Mouse (Mus musculus) forebrain, postnatal 0 days (tissue): ENCODE data around the gene Ubxn1. TPM values are rescaled to one million over a fixed set of nuclear protein-coding genes. Genes with fewer than 3 reads are reported as not detected.

Source experiments
- ATAC-seq: fragments of 200-750 bp; cut with Nextera tagmentation; 2 replicates; pipeline ENCODE4 v1.8.0; 2017; ENCODE audit warnings: mild to moderate bottlenecking, moderate library complexity
- DNase-seq: peaks from one replicate; pipeline ENCODE4 v3.0.0-alpha.2; 2015
- H3K27ac ChIP-seq: fragments of 300-500 bp; sonication (generic); 2 replicates; pipeline ENCODE4 v1.5.1; 2014; ENCODE audit warnings: low read depth, mild to moderate bottlenecking, antibody characterized with exemption, low read length, moderate library complexity, mixed read lengths
- H3K27me3 ChIP-seq: fragments of 300-500 bp; sonication (generic); 2 replicates; pipeline ENCODE4 v1.6.1; 2014; ENCODE audit warnings: mild to moderate bottlenecking, low read length, mixed read lengths; ENCODE audit not compliant: insufficient read depth
- H3K36me3 ChIP-seq: fragments of 300-500 bp; sonication (generic); 2 replicates; pipeline ENCODE4 v1.6.1; 2014; ENCODE audit warnings: mild to moderate bottlenecking, moderate library complexity; ENCODE audit not compliant: insufficient read depth
- H3K4me1 ChIP-seq: fragments of 300-500 bp; sonication (generic); 2 replicates; pipeline ENCODE4 v1.6.1; 2014; ENCODE audit warnings: antibody characterized with exemption; ENCODE audit not compliant: insufficient read depth
- H3K4me2 ChIP-seq: fragments of 300-500 bp; sonication (generic); 2 replicates; pipeline ENCODE4 v1.6.1; 2014; ENCODE audit warnings: low read depth, mild to moderate bottlenecking, moderate library complexity
- H3K4me3 ChIP-seq: fragments of 300-500 bp; sonication (generic); 2 replicates; pipeline ENCODE4 v1.5.1; 2014; ENCODE audit warnings: low read depth, low read length, mixed read lengths
- H3K9ac ChIP-seq: fragments of 300-500 bp; sonication (generic); 2 replicates; pipeline ENCODE4 v1.6.1; 2014; ENCODE audit warnings: mild to moderate bottlenecking
- H3K9me3 ChIP-seq: fragments of 300-500 bp; sonication (generic); 2 replicates; pipeline ENCODE4 v1.6.1; 2016; ENCODE audit warnings: low read length
- CTCF ChIP-seq: sonication (generic); IDR thresholded peaks from 2 replicates; pipeline ENCODE4 v1.5.1; 2016; ENCODE audit warnings: antibody characterized with exemption, control low read depth, low read depth
- WGBS: fragments of 180-500 bp; shearing (Covaris S2); extraction: QIAGEN DNeasy Blood & Tissue Kit; methylation state at CpG from one replicate; pipeline ENCODE4 v1.1.7; 2014; 5-methylcytosine and 5-hydroxymethylcytosine counted together
- microRNA-seq, 2 experiments: library from miRNA; unstranded; fragments of <30 nt; microRNA quantifications; one replicate each; pipeline ENCODE4; 2016
- polyA plus RNA-seq: library from polyadenylated mRNA; unstranded; fragments of >200 nt; fragmentation: Nextera tagmentation; extraction: Ambion mirVana; gene quantifications from 2 replicates; pipeline ENCODE4 v1.2.1, GENCODE M21; 2015
- total RNA-seq: library from RNA; depleted of rRNA; stranded (reverse); fragments of >200 nt; gene quantifications from 2 replicates; pipeline ENCODE4 v1.2.3, GENCODE M21; 2014; rRNA removed

The Ubxn1 gene
- total and polyA plus RNA-seq, 2 experiments from 2014 or later: 108 to 168 TPM

GRCm38 (mm10) chr19:8920073-8920736 is 48.9 kb downstream of the Ubxn1 start, which contains the start of gene B3gat3:
Gene B3gat3, plus strand, starts transcription at chr19:8920374.
- Histone ChIP-seq H3K4me3 (peak within 1 kb of the TSS; percentile 89), H3K27ac (peak within 1 kb of the TSS; percentile 86), H3K9ac (peak within 1 kb of the TSS; percentile 76), H3K27me3 (no peaks in the 10 kb centered on the region), H3K9me3 (no peaks in the 10 kb centered on the region), H3K4me2 (peak within 1 kb of the TSS; percentile 79), H3K4me1 (peaks cover 14% of the 10 kb centered on the region), H3K36me3 (peaks cover 14% of the 10 kb centered on the region)
- ATAC-seq (peak; percentile 97), DNase-seq (peak; percentile 92)
- TF ChIP-seq CTCF: no peak
- WGBS: 2% methylated on average over 39 of the region's 50 CpGs

- H3K4me3 ChIP-seq: peak overlapping the region; percentile 89
- peak overlapping the region; percentile 86 for H3K27ac ChIP-seq
- 2% methylated on average over 6 of the region's 6 CpGs for WGBS
- peak overlapping the region; percentile 76 for H3K9ac ChIP-seq
- TF ChIP-seq CTCF: no peak
- H3K4me1 ChIP-seq: peaks cover 14% of the 10 kb centered on the region
- H3K4me2 ChIP-seq: peak overlapping the region; percentile 79
- H3K9me3 ChIP-seq: no peaks in the 10 kb centered on the region
- ATAC-seq: no peak
- H3K36me3 ChIP-seq: peaks cover 14% of the 10 kb centered on the region
- peak; percentile 44 for DNase-seq
- H3K27me3 ChIP-seq: no peaks in the 10 kb centered on the region
These were observed 49.6 kb downstream of the Ubxn1 start for GRCm38 (mm10) chr19:8920836-8921291.

- H3K4me3 ChIP-seq: peak overlapping the region; percentile 89; the same call in 1 of the 2 replicates
- 87% methylated on average over 9 of the region's 9 CpGs for WGBS
- DNase-seq: no peak
- ATAC-seq: no peak
- peaks cover 14% of the 10 kb centered on the region for H3K4me1 ChIP-seq
- H3K36me3 ChIP-seq: peaks cover 11% of the 10 kb centered on the region; the same call in 1 of the 2 replicates
- TF ChIP-seq CTCF: no peak
- H3K9me3 ChIP-seq: no peaks in the 10 kb centered on the region
- H3K27me3 ChIP-seq: no peaks in the 10 kb centered on the region
- H3K9ac ChIP-seq: no peak overlapping the region
- peak overlapping the region; percentile 79; the same call in 1 of the 2 replicates for H3K4me2 ChIP-seq
- H3K27ac ChIP-seq: no peak overlapping the region
These were observed 50.4 kb downstream of the Ubxn1 start for GRCm38 (mm10) chr19:8921741-8922140.

Small RNA genes within 50 kb of the gene (microRNA-seq; reads per million reads assigned to microRNA genes)
- 0 to 0.24 reads per million in 2 experiments for gene Mir5136

Other genes with a start within 250 kb of the Ubxn1 start
Only the 30 nearest of the 32 such genes appear.
- gene Slc3a2, start 148.1 kb upstream of the Ubxn1 start, total RNA-seq: 107 and 116 TPM in 2 replicates
- gene Slc3a2, start 148.1 kb upstream of the Ubxn1 start, polyA plus RNA-seq: 247 and 256 TPM in 2 replicates
- gene Wdr74, start 135.7 kb upstream of the Ubxn1 start, total RNA-seq: 74.1 and 85.9 TPM in 2 replicates
- gene Wdr74, start 135.7 kb upstream of the Ubxn1 start, polyA plus RNA-seq: 98.7 and 113 TPM in 2 replicates
- not detected in 2 replicates for gene 1700092M07Rik, start 130.8 kb upstream of the Ubxn1 start, total RNA-seq
- 0.65 and 0.67 TPM in 2 replicates for gene 1700092M07Rik, start 130.8 kb upstream of the Ubxn1 start, polyA plus RNA-seq
- 130 and 140 TPM in 2 replicates for gene Stx5a, start 130.1 kb upstream of the Ubxn1 start, total RNA-seq
- gene Stx5a, start 130.1 kb upstream of the Ubxn1 start, polyA plus RNA-seq: 86.4 and 97.6 TPM in 2 replicates
- gene Nxf1, start 114.4 kb upstream of the Ubxn1 start, total RNA-seq: 81.7 and 114 TPM in 2 replicates
- gene Nxf1, start 114.4 kb upstream of the Ubxn1 start, polyA plus RNA-seq: 97.1 and 97.9 TPM in 2 replicates
- gene Tmem223, start 100.5 kb upstream of the Ubxn1 start, total RNA-seq: 236 and 241 TPM in 2 replicates
- 269 and 334 TPM in 2 replicates for gene Tmem223, start 100.5 kb upstream of the Ubxn1 start, polyA plus RNA-seq
- 17.4 and 19.6 TPM in 2 replicates for gene Tmem179b, start 97.0 kb upstream of the Ubxn1 start, total RNA-seq
- 22.4 and 22.6 TPM in 2 replicates for gene Tmem179b, start 97.0 kb upstream of the Ubxn1 start, polyA plus RNA-seq
- 27.2 and 31.7 TPM in 2 replicates for gene Taf6l, start 85.1 kb upstream of the Ubxn1 start, total RNA-seq
- 25.1 and 25.2 TPM in 2 replicates for gene Taf6l, start 85.1 kb upstream of the Ubxn1 start, polyA plus RNA-seq
- 89.3 and 99.3 TPM in 2 replicates for gene Polr2g, start 72.9 kb upstream of the Ubxn1 start, total RNA-seq
- gene Polr2g, start 72.9 kb upstream of the Ubxn1 start, polyA plus RNA-seq: 193 and 216 TPM in 2 replicates
- 7.0 and 7.3 TPM in 2 replicates for gene Zbtb3, start 68.9 kb upstream of the Ubxn1 start, total RNA-seq
- 4.3 and 5.0 TPM in 2 replicates for gene Zbtb3, start 68.9 kb upstream of the Ubxn1 start, polyA plus RNA-seq
- 71.9 and 72.6 TPM in 2 replicates for gene Ttc9c, start 52.2 kb upstream of the Ubxn1 start, total RNA-seq
- gene Ttc9c, start 52.2 kb upstream of the Ubxn1 start, polyA plus RNA-seq: 34.1 and 44.4 TPM in 2 replicates
- 28.2 and 38.3 TPM in 2 replicates for gene Hnrnpul2, start 51.5 kb upstream of the Ubxn1 start, total RNA-seq
- 3.9 and 5.3 TPM in 2 replicates for gene Hnrnpul2, start 51.5 kb upstream of the Ubxn1 start, polyA plus RNA-seq
- not detected in 2 replicates for gene AC129217.1, start 41.7 kb upstream of the Ubxn1 start, total RNA-seq
- not detected in 2 replicates for gene AC129217.1, start 41.7 kb upstream of the Ubxn1 start, polyA plus RNA-seq
- gene Bscl2, start 34.0 kb upstream of the Ubxn1 start, total RNA-seq: 81.5 and 91.5 TPM in 2 replicates
- gene Bscl2, start 34.0 kb upstream of the Ubxn1 start, polyA plus RNA-seq: 78.9 and 88.9 TPM in 2 replicates
- gene Gng3, start 32.3 kb upstream of the Ubxn1 start, total RNA-seq: 68.0 and 78.5 TPM in 2 replicates
- 594 and 622 TPM in 2 replicates for gene Gng3, start 32.3 kb upstream of the Ubxn1 start, polyA plus RNA-seq
- 1.5 and 2.6 TPM in 2 replicates for gene Lrrn4cl, start 20.7 kb upstream of the Ubxn1 start, total RNA-seq
- 0.58 and 0.88 TPM in 2 replicates for gene Lrrn4cl, start 20.7 kb upstream of the Ubxn1 start, polyA plus RNA-seq
- 14.2 and 36.1 TPM in 2 replicates for gene Uqcc3, start 9.4 kb downstream of the Ubxn1 start, total RNA-seq
- 59.1 TPM in 2 replicates for gene Uqcc3, start 9.4 kb downstream of the Ubxn1 start, polyA plus RNA-seq
- gene Lbhd1, start 12.2 kb downstream of the Ubxn1 start, total RNA-seq: 5.0 and 7.2 TPM in 2 replicates
- gene Lbhd1, start 12.2 kb downstream of the Ubxn1 start, polyA plus RNA-seq: 30.3 and 36.5 TPM in 2 replicates
- not detected in 2 replicates for gene Gm49403, start 12.4 kb downstream of the Ubxn1 start, total RNA-seq
- gene Gm49403, start 12.4 kb downstream of the Ubxn1 start, polyA plus RNA-seq: not detected in 2 replicates
- gene 1810009A15Rik, start 17.4 kb downstream of the Ubxn1 start, total RNA-seq: 26.0 and 37.5 TPM in 2 replicates
- gene 1810009A15Rik, start 17.4 kb downstream of the Ubxn1 start, polyA plus RNA-seq: 31.9 and 45.7 TPM in 2 replicates
- gene Gm49416, start 17.4 kb downstream of the Ubxn1 start, total RNA-seq: 0.95 TPM in 1 of 2 replicates, not detected in the other
- 1.4 TPM in 1 of 2 replicates, not detected in the other for gene Gm49416, start 17.4 kb downstream of the Ubxn1 start, polyA plus RNA-seq
- 26.1 and 29.9 TPM in 2 replicates for gene Ints5, start 21.5 kb downstream of the Ubxn1 start, total RNA-seq
- 23.6 and 26.8 TPM in 2 replicates for gene Ints5, start 21.5 kb downstream of the Ubxn1 start, polyA plus RNA-seq
- gene Ganab, start 26.6 kb downstream of the Ubxn1 start, total RNA-seq: 67.7 and 96.7 TPM in 2 replicates
- 47.0 and 54.0 TPM in 2 replicates for gene Ganab, start 26.6 kb downstream of the Ubxn1 start, polyA plus RNA-seq
- 99.6 and 120 TPM in 2 replicates for gene B3gat3, start 48.9 kb downstream of the Ubxn1 start, total RNA-seq
- gene B3gat3, start 48.9 kb downstream of the Ubxn1 start, polyA plus RNA-seq: 89.3 and 94.0 TPM in 2 replicates
- 2.3 and 3.5 TPM in 2 replicates for gene Rom1, start 57.9 kb downstream of the Ubxn1 start, total RNA-seq
- gene Rom1, start 57.9 kb downstream of the Ubxn1 start, polyA plus RNA-seq: 2.4 and 3.3 TPM in 2 replicates
- 5.1 and 7.3 TPM in 2 replicates for gene Eml3, start 58.1 kb downstream of the Ubxn1 start, total RNA-seq
- gene Eml3, start 58.1 kb downstream of the Ubxn1 start, polyA plus RNA-seq: 7.5 and 8.1 TPM in 2 replicates
- gene Mta2, start 70.4 kb downstream of the Ubxn1 start, total RNA-seq: 71.2 and 86.4 TPM in 2 replicates
- 87.8 and 91.3 TPM in 2 replicates for gene Mta2, start 70.4 kb downstream of the Ubxn1 start, polyA plus RNA-seq
- gene Tut1, start 82.4 kb downstream of the Ubxn1 start, total RNA-seq: 20.8 and 24.5 TPM in 2 replicates
- gene Tut1, start 82.4 kb downstream of the Ubxn1 start, polyA plus RNA-seq: 14.8 and 17.6 TPM in 2 replicates
- gene Eef1g, start 95.5 kb downstream of the Ubxn1 start, total RNA-seq: 524 and 615 TPM in 2 replicates
- gene Eef1g, start 95.5 kb downstream of the Ubxn1 start, polyA plus RNA-seq: 250 and 269 TPM in 2 replicates
- gene Ahnak, start 117.8 kb downstream of the Ubxn1 start, total RNA-seq: 11.4 and 17.9 TPM in 2 replicates
- gene Ahnak, start 117.8 kb downstream of the Ubxn1 start, polyA plus RNA-seq: 3.2 and 3.9 TPM in 2 replicates